Mouse (Mus musculus): ENCODE measurements at regions not wholly inside any gene's neighbourhood (a gene's known extent, or its start where the extent isn't known, plus 50 kb on each side); places are given as distances from the start of the nearest gene placed in this dataset.
A peak's percentile ranks its signal among the peaks of the same experiment; 100 is the strongest.

GRCm38 (mm10) chr7:133521936-133522335 is 80.0 kb downstream of the Tex36 start:
- DNase-seq (ENCODE audit: low spot score in 2 of 2): no peak

DNA sequence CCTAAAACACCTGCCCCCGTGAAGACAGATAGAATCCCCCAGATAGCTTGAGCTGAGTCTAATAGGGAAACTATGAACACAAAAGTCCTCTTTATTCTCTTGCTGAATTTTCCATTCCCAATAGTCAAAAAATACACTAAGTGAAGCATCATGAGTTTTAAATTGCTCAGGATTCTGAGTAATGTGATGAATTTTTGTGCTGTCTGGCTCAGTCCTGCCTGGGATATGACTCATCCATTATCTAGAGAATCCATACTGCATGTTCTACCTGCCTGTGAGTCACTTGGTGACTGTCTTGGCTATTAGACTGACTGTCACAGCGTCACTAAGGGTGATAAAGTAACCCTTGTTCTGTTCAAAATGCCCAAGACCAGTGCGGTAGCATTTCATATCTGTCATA is 83.0 kb downstream of the Tex36 start:
- DNase-seq (ENCODE audit: low spot score in 2 of 2): no peak

DNA sequence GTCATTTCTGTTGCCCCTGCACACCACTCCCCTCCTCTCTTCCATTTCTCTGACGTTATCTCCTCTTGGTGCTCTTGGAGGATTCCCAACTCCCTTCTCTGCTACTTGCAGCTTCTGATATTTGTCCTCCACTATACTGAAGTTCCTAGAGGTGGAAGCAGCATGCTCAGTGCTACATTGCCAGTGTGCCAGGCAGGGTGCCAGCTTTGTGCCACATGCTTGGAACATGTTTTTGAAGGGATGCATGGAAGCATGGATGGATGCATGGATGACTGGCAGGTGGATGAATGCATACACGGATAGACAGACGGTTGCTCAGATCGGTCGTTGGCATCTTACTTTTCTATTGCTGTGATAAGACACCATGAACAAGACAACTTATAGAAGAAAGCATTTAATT is 84.4 kb downstream of the Tex36 start:
- no peak for DNase-seq (ENCODE audit: low spot score in 2 of 2)

- DNase-seq (ENCODE audit: low spot score in 2 of 2): no peak
Observed at GRCm38 (mm10) chr7:133510926-133511325, 91.0 kb downstream of the Tex36 start.

- DNase-seq (ENCODE audit: low spot score in 2 of 2): no peak
Observed at GRCm38 (mm10) chr7:133509486-133509885, 92.5 kb downstream of the Tex36 start.

GRCm38 (mm10) chr7:133508370-133509012 is 93.5 kb downstream of the Tex36 start:
- DNase-seq (ENCODE audit: low spot score in 2 of 2): no peak

DNA sequence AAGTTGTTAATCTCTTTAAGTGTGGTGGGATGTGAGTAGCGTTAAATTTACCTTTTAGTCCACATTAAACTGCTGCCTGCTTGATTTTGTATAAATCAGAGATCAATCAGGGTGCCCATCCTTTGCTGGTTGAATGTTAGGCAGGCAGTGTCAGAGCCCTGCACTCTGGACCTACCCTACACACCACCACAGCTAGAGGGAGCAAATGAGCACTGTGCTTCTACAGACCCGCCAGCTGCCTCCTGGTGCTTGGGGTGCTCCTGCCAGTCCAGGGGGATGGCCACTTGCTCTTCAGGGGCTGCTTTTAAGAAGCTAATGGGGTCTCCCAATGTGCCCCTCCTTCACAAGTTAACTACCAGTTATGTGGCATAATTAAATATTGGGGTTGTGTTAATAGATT is 96.3 kb downstream of the Tex36 start:
- no peak for DNase-seq (ENCODE audit: low spot score in 2 of 2)

GRCm38 (mm10) chr7:133503946-133504345 is 98.0 kb downstream of the Tex36 start:
- DNase-seq (ENCODE audit: low spot score in 2 of 2): no peak

DNA sequence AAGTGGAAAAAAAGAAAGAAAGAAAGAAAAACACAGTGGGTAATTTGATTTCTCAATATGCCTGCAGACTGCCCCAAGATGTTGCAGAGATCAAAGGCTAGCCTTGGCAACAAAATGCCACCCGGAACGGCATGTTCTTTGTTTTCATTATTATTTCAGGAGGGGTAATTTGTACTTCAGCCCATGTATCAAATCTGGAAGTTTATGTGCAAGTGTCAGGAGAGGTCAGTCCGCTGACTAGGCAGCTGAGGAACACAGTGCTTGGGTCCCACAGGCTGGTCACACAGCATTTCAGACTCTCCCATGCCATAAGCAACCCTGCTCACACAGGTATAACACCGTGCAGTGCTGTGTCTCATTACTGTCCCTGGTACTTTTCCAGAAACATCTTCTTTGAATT is 99.2 kb downstream of the Tex36 start:
- DNase-seq (ENCODE audit: low spot score in 2 of 2): no peak

GRCm38 (mm10) chr7:133497551-133497950 is 104.4 kb downstream of the Tex36 start:
- DNase-seq (ENCODE audit: low spot score in 2 of 2): no peak

DNA sequence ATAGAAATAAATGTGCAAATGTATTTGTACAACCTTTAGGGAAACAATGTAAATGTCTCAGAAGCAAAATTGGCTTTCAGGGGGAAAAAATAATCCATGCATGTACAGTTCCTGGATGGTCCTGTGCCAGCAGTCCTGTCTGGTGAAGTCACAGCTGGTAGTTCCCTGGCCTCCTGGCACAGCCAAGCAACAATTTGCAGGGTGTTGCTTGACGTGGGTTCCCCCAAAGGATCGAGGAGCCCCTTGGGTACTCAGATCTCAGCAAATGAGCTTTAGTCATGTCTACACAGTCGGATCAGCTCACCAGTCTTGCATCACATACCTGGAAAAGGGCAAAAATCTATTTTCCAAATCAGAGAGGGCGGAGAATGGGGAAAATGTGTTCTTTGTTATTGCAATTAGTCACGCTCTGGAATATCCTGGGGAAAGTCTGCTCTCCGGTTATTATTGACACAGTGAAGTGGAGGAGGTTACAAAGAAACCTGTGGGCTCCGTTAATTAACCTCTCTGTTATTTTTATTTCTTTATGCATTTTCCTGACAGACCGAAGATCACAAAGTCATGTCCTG is 106.9 kb downstream of the Tex36 start:
- no peak for DNase-seq (ENCODE audit: low spot score in 2 of 2)

DNA sequence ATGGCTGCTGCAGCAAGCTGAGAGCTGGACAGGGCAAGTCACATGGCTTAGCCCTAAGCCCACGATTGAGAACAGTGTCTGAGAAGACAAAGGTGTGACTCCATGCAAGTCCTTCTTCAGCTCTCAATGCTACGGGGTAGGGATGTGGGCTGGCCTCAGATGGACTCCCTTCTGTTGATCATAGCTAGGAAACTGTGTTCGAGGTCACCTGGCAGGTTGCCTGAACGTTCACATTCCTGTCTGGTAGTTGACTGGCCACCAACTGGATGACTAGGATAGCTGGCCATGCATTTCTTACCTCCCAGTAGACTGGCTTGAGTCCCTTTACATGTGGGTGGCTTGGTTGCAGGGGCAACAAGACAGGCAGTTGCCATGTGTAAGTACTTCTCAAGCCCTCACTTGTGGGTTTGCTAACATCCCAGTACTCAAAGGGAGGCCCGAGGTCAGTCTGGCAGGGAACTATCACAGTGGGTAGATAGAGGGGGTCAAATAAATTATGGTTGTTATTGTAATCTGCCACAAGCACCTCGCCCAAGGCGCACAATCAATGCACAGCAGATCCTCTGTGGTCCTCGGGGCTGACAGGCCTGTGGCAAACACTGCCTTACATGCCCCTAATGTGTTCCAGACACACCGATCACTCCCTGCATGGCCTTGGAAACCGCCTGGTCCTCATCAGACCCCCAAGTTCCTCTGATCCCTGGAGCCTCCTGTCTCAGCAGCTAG is 107.5 kb downstream of the Tex36 start:
- DNase-seq (ENCODE audit: low spot score in 2 of 2): no peak

DNA sequence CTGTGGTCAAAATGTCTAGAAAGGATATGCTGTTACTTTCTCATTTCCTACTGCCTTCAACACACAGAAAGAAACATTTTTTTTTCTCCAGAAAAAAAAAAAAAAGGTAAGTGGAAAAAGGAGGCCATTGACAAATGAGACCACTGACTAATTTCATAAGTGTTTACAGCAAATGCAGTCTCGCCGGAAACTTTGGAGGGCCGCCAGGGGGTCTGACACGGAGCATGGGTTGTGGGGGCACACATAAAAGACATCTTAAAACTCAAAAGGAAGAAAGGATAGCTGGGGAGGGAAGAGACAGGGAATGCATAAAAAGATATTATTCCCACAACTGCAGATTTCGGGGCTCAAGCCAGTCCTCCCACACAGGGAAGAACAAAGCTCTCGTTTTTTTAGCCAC is 109.3 kb downstream of the Tex36 start:
- DNase-seq (ENCODE audit: low spot score in 2 of 2): no peak

DNA sequence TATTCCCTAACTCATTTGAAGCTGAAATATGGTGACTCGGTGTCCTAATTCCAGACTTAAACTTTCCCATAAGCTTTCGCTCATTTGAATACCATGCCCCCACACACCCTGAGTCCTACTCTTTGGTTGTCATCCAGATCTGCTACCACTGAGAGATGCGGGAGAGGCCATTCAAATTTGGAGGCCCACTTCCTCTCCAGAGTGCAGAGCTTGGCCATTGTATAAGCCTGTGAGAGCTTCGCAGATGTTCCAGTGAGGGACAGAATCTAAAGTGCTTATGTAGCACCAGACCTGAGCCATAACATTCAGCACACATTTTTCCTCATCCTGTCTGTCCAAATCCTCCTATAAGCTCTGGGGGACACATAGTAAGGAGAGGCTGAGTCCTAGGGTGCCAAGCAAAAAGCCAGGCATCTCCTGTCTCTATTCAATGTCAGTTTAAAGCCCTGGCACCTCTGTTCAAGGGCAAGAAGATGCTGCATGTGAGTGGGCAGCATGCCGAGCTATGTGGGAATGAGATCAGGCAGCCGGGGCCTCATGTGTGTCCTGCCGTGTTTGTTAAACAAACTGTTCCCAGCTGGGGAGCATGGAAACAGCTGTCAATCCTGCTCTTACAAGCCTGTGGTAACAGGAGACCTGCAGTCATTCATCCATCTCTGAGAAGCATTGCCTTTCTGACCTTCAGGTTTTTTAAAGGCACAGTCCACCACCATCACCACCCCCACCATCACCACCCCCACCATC is 113.9 kb downstream of the Tex36 start:
- DNase-seq (ENCODE audit: low spot score in 2 of 2): no peak

GRCm38 (mm10) chr7:133484430-133484841 is 117.5 kb downstream of the Tex36 start:
- DNase-seq (ENCODE audit: low spot score in 2 of 2): peak; percentile 51 to 65

DNA sequence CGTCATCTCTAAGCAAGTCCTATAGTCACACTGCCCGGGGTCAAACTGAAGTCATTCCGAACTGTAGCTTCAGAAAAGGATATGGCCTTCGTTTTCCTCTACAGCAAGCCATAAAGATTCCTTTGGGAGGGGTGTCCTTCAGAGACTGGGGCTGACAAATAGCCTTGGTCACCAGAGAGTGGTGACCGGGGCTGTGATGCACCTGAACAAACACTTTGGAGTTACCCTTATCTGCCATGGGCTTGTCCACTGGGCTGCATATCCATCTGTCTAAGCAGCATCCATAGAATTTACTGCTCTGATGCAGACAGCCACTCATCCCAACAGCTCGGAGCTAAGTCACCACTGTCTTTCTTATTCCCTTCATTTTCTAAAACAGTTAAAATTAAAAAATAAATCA is 120.4 kb downstream of the Tex36 start:
- no peak for DNase-seq (ENCODE audit: low spot score in 2 of 2)

DNA sequence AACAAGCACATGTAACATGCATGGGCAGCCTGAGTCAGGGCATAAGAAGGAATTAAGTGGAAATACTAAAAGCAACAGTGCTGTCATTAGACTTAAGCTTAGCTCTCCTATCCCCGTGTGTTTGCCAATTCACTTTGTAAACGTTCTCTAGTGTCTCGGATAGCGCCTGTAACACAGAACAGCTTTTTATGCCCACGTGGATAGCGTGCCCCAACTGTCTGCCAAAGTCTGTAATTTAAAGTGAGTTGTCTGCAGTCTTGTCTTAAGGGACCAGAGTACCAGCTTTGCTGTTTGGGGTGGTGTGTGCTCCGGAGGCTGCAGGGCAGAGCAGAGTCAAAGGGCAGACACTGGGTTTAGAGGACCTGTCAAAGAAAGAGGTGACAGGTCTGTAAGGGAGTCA is 122.3 kb downstream of the Tex36 start:
- no peak for DNase-seq (ENCODE audit: low spot score in 2 of 2)

DNA sequence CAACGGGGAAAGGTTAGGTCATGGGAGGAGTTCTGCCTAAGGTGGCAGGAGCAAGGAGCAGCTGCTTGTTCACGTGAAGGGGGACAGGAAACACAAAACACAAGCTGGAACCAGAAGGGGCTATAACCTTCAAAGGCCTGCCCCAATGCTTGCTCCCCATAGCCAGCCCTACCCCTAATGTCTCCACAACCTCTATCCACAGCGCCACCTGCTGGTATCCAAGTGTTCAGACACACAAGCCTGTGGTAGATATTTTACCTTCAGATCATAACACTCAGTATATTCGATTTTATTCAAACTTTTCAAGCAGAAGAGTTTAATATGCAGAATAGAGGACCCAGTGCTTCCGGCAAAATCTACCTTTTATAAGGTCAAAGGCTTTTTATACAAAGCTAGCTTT is 124.0 kb downstream of the Tex36 start:
- DNase-seq (ENCODE audit: low spot score in 2 of 2): peak in 1 of 2 experiments; percentile 41

DNA sequence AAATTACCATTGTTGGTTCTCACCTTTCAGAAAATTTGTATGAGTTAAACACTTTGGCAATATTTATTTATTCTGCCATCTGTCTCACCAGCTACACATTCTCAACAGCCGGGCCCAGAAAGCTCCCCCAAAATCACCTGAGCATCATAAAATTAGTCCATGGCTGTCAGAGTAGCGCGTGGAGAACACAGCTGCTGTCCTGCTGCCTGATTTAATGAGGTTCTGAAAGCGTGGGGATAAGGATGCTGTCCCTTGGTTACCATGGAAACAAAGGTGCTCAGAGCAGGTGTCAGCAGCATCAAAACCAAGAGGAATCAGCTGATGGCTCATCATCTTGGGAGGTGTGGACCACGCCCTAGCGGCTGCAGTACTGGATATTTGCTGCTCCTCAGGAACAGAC is 124.7 kb downstream of the Tex36 start:
- DNase-seq (ENCODE audit: low spot score in 2 of 2): no peak

- no peak for DNase-seq (ENCODE audit: low spot score in 2 of 2)
Observed at GRCm38 (mm10) chr7:133471706-133472105, 130.3 kb downstream of the Tex36 start.

GRCm38 (mm10) chr7:133470620-133470958 is 131.4 kb downstream of the Tex36 start:
- DNase-seq (ENCODE audit: low spot score in 2 of 2): no peak

DNA sequence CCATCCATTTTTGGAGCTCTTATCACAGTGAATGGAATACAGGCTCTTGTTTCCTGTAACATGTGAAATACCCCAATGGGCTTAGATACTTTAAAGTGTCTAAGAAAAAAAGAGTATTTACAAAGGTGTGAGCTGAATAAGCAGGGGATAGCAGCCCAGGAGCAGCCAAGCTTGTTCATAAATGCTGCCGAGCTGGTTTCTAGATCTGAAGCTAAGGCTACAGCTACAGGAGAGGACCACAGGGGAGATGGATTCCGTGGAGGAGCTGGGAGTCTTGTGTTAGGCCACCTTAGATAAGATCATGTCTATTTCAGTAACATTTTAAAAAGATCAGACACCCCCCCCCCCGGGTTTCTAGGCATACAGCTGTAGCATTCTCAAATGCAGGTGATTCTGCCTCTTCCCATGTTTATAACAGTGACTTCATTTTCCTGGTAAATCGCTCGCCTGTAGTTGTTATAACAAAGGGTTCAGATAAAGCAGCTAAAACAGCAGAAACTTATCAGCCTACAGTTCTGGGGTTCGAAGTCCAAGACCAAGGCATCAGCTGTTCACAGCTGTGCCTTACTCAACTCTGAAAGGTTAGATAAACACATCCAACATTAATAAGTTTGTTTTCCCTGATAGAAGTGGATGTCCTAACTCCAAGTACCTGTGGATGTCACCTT is 131.9 kb downstream of the Tex36 start:
- DNase-seq (ENCODE audit: low spot score in 2 of 2): no peak
